Mouse (Mus musculus): ENCODE results near the gene Fbxl12. TPM values are rescaled to one million over a fixed set of nuclear protein-coding genes. Genes with fewer than 3 reads are reported as not detected.
A peak's percentile ranks its signal among the peaks of the same experiment; 100 is the strongest.
"Not testable (repeated sequence)": the region's sequence is repeated elsewhere in the genome, so short reads cannot be mapped to it uniquely, and the experiment has no call there.

Gene Fbxl12
- total RNA-seq, 2 experiments from 2014 or later = 6.3 to 18.2 TPM

- ATAC-seq (replicated peaks; ENCODE audit: poor library complexity, severe bottlenecking) = no peak
Measured at GRCm38 (mm10) chr9:20653859-20654258, 9.3 kb upstream of the Fbxl12 start.

GRCm38 (mm10) chr9:20652260-20652658 is 7.7 kb upstream of the Fbxl12 start:
- peak; percentile 31 for ATAC-seq (replicated peaks; ENCODE audit: poor library complexity, severe bottlenecking)

- peak; percentile 90 for ATAC-seq (replicated peaks; ENCODE audit: poor library complexity, severe bottlenecking)
Measured at GRCm38 (mm10) chr9:20651602-20652259, 7.2 kb upstream of the Fbxl12 start, which contains the start of gene Pin1. Gene Pin1 (plus strand): TSS chr9:20652095.

- peak; percentile 29 for ATAC-seq (replicated peaks; ENCODE audit: poor library complexity, severe bottlenecking)
Measured at GRCm38 (mm10) chr9:20645121-20645520, 554 bp upstream of the Fbxl12 start.

GRCm38 (mm10) chr9:20643781-20644180 is 786 bp downstream of the Fbxl12 start:
- ATAC-seq (replicated peaks; ENCODE audit: poor library complexity, severe bottlenecking) = 0 out of 2 replicates have a peak, but pooled peaks have one; percentile 9

- peak; percentile 66 for ATAC-seq (replicated peaks; ENCODE audit: poor library complexity, severe bottlenecking)
Measured at GRCm38 (mm10) chr9:20642896-20643466, 1.6 kb downstream of the Fbxl12 start.

GRCm38 (mm10) chr9:20642101-20642895 is 2.3 kb downstream of the Fbxl12 start, which contains the start of gene Ubl5:
Gene Ubl5 (plus strand): TSS chr9:20642878.
- peak; percentile 54 for ATAC-seq (replicated peaks; ENCODE audit: poor library complexity, severe bottlenecking)

- no peak for ATAC-seq (replicated peaks; ENCODE audit: poor library complexity, severe bottlenecking)
Measured at GRCm38 (mm10) chr9:20641501-20641900, 3.1 kb downstream of the Fbxl12 start.

- no peak for ATAC-seq (replicated peaks; ENCODE audit: poor library complexity, severe bottlenecking)
Measured at GRCm38 (mm10) chr9:20639486-20639885, 5.1 kb downstream of the Fbxl12 start.

GRCm38 (mm10) chr9:20638552-20638951 is 6.0 kb downstream of the Fbxl12 start:
- no peak for ATAC-seq (replicated peaks; ENCODE audit: poor library complexity, severe bottlenecking)

GRCm38 (mm10) chr9:20636790-20637189 is 7.8 kb downstream of the Fbxl12 start:
- no peak for ATAC-seq (replicated peaks; ENCODE audit: poor library complexity, severe bottlenecking)

GRCm38 (mm10) chr9:20636256-20636655 is 8.3 kb downstream of the Fbxl12 start:
- ATAC-seq (replicated peaks; ENCODE audit: poor library complexity, severe bottlenecking) = no peak

- ATAC-seq (replicated peaks; ENCODE audit: poor library complexity, severe bottlenecking) = not testable (repeated sequence)
Measured at GRCm38 (mm10) chr9:20635676-20636075, 8.9 kb downstream of the Fbxl12 start.

- ATAC-seq (replicated peaks; ENCODE audit: poor library complexity, severe bottlenecking) = no peak
Measured at GRCm38 (mm10) chr9:20631332-20631731, 13.2 kb downstream of the Fbxl12 start.

GRCm38 (mm10) chr9:20616685-20617084 is 27.9 kb downstream of the Fbxl12 start:
- no peak for ATAC-seq (replicated peaks; ENCODE audit: poor library complexity, severe bottlenecking)

- no peak for ATAC-seq (replicated peaks; ENCODE audit: poor library complexity, severe bottlenecking)
Measured at GRCm38 (mm10) chr9:20611976-20612375, 32.6 kb downstream of the Fbxl12 start.

- no peak for ATAC-seq (replicated peaks; ENCODE audit: poor library complexity, severe bottlenecking)
Measured at GRCm38 (mm10) chr9:20609831-20610464, 34.6 kb downstream of the Fbxl12 start.

- peak; percentile 98 for ATAC-seq (replicated peaks; ENCODE audit: poor library complexity, severe bottlenecking)
Measured at GRCm38 (mm10) chr9:20607100-20607974, 37.2 kb downstream of the Fbxl12 start.

GRCm38 (mm10) chr9:20606269-20606668 is 38.3 kb downstream of the Fbxl12 start:
- ATAC-seq (replicated peaks; ENCODE audit: poor library complexity, severe bottlenecking) = no peak

GRCm38 (mm10) chr9:20601270-20601669 is 43.3 kb downstream of the Fbxl12 start:
- ATAC-seq (replicated peaks; ENCODE audit: poor library complexity, severe bottlenecking) = peak; percentile 92
